Mouse (Mus musculus) kidney, adult 9 months (tissue): ENCODE data around the gene Epb41l4b.

Experiments
- DNase-seq: peaks from one replicate; pipeline ENCODE4 v3.0.0; 2022

Gene Epb41l4b

DNA sequence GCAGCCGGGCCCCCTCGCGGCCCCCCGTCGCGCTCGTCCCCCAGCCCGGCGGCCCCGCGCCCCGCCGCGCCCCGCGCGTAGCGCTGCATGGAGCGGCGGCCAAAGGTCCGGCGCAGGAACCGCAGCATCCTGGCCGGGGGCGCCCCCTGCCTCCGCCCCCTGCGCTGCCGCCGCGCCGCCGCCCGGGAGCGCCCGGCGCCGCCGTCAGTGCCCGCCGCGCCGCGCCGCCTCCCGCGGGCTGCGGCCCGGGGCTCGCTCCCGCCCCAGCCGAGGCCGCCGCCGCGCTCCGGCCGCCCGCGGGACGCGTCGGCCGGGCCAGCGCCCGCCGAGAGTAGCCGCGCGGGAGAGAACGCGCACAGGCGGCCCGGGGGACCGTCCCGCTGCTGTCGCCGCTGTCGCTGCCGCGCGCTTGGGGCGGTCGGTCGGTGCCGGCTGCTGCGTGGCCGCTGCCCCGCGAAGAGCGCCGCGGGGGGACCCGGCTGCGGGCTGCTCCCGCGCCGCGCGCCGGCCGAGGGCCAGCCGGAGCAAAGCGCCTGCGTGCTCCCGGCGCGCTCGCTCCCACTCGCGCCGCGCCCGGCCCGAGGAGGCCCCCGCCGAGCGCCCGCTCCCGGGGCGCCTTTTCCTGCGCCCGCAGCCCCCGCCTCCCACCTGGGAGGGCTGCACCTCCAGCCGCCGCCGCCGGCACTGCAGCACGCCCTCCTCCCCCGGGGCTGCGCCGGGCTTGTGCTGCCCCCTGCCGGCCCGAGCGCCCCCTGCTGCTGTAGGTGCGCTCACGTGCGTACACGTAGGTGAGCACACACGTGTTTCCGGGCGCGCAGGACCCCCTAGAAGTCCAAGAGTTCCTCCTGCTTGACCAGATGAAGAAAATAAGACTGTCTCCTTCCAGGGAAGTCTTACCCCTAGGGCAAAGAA lies at the start of gene Epb41l4b:
Epb41l4b (minus strand) TSS at position 412 of the 912 bp plus-strand sequence.
- DNase-seq, result peak; percentile 79

DNA sequence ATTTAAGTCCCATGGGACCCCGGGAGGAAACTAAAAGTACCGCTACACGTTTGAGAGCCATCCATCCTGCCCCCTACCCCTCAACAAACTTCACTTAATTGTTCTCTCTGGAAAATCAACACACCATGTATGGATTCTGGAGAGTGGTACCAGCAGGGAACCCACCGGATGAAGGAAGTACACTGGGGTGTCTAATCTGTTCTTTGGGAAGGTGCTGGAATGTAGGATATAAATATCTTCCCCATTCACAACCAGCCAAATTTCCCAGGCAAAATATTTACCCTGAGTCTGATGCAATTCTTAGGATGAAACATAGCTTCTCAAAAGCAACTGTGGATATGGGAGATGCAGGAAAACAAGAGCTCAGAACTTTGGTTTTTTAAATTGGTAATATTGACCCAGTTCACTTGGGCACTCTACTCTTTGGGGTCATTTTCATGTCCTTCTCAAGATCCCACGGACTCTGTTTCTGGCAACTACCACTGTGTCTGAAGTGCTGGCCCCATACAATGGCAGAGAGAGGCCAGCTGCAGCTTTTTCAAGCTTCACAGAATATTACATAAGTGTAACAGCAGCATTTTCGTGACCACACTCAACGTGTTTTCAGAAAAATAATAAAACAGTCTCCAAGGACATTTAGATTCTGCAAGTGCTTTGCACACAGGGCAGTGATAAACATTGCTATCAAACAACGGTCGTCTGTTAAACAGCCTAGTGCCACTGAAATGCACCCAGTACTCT lies 48.5 kb upstream of the Epb41l4b start:
- DNase-seq, result no peak

DNA sequence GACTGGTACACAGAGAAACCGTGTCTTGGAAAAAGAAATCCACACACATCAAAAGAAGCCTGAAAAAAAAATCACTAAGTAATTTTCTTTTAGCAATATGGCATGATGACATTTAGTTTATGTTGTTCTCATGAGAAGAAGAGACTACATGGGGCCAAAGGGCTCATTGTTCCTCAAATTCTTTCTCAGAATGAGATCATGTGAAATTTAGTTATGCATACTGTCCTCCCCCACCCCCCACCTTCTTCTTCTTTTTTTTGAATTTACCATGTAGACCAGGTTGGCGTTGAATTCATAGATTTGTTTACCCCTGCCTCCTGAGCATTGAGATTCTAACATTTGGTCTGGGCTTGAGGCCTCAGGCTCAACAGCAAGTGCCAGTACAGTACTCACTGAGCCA lies 46.6 kb upstream of the Epb41l4b start:
- DNase-seq, result no peak

DNA sequence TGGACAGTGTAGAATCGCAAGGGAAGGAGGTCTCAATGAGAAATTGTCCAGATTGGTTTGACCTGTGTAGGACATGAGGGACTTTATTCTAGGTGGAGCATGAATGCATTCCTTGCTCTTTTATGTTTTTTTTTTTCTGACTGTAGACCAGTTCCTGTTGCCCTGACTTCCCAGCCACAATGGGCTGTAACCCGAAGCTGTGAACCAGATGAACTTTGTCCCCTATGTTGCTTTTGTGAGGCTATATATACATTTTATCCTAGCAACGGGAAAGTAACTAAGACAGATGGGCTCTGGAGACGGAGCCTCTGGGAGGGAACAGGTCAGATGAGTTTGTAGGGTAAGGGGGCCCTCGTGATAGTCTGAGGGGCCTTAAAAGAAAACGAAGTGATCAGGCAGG lies 42.8 kb upstream of the Epb41l4b start:
- DNase-seq, result no peak

DNA sequence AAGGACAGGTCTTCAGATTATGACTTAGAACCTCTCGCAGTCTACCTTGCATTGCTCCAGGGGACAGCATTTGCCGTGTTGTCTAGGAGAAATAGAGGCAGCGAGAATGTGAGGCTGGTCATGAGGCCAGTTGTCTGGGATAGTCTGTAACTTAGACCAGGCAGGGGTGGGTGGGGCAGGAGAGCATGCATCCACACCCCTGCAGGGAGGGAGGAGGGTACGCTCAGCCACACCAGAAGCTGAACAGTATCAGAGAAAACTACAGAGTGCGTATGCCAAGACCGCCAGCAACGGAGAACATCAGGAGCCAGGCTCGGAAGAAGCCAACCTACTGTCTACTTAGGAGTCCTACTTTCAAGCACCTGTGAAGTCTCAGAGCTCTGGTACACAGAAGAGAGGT lies 42.2 kb upstream of the Epb41l4b start:
- no peak for DNase-seq

DNA sequence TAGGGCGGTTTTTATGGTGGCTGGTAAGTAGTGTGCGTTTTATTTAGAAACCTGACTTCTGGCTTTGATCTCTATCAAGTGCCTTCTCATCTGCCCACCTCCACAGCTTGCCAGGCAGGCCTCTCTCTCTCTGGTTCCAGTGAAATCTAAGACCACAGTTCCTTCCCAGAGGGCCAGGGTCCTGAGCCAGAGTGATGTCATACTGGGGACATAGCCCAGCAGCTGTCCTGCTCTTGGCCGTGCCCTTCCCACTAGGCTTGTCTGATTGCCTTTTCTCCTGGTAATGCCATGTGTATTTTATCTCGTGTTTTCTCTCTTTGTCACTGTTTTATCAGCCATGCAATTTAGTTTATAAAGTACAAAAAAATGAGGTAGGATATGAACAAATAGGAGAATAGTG lies 40.3 kb upstream of the Epb41l4b start:
- no peak for DNase-seq

DNA sequence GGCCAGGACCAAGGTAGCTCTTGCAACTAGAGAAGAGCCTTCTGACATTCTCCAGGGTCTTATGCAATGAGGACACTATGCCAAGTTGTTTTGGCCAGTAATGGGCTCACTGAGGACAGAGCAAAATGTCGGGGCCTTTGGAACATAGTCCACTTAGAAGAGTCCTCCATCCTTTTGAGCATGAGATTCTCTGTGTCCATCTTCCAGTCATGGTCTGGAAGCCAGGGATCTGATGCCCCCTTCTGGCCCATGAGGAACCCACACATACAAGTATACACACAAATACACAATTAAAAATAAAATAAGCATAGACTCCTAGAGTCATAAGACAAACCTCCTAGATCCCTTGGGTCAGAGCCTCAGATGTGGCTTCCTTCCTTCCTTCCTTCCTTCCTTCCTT lies 38.3 kb upstream of the Epb41l4b start:
- peak; percentile 45 for DNase-seq

DNA sequence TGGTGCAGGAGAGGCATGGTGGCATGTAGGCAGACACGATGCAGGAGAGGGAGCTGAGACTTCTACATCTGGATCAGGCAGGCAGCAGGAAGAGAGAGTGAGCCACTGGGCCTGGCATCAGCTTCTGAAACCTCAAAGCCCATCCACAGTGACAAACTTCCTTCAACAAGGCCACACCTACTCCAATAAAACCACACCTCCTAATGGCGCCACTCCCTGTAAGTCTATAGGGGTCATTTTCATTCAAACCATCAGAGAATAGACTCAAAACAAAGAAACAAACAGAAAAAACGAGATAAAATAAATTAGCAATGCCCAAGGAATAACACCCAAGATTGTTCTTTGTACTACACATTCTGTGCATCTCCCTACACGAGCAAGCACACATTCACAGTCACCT lies 35.6 kb upstream of the Epb41l4b start:
- DNase-seq, result no peak

DNA sequence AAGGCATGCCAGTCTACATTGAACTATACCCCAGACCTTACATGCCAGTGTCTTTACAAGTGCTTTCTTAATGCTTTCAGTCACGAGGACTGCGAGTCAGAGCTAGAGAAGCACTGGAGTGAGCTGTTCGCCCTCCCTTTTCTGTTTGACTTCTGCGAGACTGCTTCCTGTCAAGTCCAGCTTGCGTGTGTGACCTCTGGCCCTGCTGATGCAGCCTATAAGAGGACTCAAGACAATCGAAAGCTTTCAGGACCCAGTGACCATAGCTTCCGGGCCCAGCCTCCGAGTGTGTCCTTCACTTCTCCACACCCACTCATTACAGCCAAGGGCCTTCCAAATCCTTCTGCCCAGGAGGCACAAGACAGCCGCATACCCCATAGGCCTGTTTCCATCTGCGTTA lies 32.1 kb upstream of the Epb41l4b start:
- DNase-seq, result no peak

DNA sequence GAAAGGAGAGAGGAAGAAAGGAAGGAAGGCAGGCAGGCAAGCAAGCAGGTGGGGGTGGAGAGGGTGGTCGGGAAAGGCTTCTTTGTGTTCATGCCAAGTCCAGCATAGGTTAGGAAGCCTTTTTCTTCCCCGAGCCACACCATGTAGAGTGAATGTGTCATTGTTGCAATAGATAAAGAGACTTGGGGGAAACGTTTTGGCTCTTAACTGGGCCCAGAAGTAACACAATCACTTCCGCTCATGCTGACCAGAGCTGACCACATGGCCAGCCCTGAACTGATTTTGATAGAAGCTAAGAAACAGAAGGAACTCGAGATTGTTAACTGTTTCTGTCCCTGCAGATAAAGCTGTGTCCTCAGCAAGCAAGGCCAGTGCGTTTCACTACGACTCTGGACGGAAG lies 29.6 kb upstream of the Epb41l4b start:
- no peak for DNase-seq

DNA sequence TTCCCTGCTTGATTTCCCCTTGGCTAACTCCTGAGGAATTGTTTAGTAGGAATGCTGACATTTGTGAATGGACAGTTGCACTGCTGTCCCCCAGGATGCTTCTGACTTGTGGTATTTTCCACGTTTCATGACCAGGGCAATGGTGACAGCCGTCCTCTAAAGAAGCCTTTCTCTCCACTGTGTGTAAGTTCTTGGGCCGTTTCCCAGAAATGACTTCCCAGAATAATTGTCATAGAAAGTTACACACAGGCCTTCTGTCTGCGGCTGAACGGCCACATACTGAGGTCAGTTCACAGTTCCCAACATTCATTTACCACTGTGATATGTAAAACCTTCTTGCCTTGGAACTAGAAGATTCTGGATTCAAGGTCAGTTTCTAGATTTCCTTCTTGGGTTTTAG lies 28.6 kb upstream of the Epb41l4b start:
- DNase-seq, result peak; percentile 20

DNA sequence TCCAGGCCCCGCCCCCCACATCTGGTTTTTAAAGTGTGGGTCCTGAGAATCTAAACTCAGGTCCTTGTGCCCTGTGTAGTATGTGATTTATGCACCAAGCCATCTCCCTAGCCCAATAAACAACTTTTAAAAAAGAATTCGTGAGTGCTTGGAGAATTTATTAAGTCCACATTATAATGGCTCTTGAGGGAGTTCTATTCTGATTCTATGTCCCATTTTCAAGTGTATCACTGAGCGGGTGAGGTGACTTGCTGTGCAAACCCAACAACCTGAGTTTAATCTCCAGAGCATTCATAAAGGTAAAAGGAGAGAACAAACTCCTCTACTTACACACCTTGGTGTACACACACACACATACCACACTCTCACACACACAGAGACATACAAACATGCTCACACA lies 25.4 kb upstream of the Epb41l4b start:
- DNase-seq, result no peak

DNA sequence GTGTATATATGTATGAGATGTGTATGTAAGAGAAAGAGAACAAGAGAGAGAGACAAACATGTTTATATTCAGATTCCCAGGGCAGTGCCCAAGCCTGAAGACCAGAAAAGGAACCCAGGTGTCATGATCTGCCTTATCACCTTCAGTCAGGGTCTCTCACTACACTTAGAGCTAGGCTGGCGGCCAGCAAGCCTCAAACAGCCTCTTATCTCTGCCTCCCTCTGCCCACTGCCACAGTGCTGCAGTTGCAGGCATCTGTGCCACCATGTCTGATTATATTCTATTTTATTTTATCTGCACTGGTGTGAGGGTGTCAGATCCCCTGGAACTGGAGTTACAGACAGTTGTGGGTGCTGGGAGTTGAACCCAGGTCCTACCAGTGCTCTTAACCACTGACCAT lies 25.0 kb upstream of the Epb41l4b start:
- DNase-seq, result no peak

DNA sequence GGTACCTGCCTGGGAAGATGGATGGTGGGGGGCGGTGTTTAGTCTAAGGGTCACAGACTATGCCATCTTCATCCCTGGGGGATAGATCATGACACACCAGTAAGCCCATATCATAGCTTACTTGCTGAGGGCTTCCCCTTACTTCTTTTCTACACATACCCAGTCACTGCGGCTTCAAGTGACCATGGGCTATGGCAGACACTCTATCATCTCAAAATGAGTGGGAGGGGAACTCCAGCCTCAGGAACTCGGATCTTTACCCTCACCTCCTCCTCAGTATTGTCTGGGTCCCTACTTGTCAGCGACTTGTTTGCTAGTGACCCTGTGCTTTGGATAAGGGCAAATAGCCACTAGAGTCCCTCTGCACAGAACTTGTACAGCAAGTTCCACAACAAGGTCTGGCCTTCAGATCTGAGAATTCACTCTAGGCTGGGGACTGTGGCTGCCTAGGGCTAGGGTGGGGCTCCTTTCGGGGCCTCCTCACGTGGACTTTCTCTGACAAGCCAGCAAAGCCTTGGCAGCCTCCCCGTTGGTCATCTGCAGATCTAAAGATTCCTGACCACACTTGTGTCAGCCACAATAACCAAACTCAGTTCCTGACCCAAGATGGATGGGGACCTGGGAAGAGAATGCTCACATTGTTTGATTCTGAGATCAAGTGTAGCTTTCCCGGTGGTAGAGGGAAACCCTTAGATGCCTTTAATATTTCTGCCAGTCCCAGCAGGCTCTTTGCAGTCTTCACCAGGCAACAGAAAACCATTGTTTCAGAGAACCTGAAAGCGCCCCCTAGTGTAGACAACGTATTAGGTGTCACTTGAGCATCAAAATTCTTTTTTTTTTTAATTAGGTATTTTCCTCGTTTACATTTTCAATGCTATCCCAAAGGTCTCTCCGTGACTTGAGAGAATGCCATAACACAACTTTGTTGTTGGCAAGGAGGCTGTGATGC lies 24.0 kb upstream of the Epb41l4b start:
- peak; percentile 33 for DNase-seq

DNA sequence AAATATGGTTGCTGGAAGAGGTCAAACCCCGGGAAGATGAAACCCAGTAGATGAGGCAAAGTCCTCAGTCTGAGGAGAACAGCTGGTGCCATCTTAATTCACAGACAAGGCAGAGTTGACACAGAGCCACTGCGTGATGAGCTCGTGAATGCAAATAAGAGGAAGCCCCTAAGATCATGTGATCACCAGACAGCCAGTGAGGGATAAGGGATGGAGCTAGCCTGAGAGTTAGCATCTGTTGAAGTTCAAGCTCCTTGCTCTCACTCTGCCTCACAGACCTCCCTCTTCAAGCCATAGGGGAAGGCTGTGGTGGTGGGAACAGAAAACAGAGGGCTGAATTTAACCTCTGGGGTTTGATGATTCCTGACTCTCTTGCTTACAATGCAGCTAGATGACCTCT lies 22.4 kb upstream of the Epb41l4b start:
- no peak for DNase-seq

DNA sequence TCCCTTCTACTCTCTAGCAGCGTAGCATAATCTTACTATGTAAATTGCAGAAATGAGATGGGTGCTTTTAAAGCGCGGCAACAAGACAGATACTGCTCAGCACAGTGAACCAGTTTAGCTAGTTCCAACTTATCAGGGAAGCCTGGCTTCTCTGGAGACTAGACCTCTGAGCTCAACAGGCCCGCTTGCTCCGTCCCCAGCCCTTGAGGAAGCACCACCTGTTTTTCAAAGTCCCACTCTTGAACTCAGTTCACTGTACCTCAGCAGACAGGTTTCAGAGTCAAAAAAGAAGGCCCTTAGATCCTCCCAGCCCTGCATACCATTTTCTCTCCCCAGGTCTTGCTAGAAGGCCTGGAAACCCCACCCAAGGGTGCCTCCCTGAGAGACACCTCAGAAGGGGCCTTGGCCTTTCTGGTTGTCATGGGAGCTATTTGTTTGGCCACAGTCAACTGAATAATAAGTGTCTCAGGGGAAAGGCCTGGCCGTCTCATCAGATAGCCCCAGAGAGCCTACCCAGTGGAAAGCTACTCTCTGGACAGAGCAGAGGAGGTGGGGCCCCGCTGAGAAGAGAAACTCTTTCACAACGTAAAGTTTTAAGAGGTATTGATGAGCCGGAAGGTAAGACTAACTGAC lies 21.5 kb upstream of the Epb41l4b start:
- no peak for DNase-seq

DNA sequence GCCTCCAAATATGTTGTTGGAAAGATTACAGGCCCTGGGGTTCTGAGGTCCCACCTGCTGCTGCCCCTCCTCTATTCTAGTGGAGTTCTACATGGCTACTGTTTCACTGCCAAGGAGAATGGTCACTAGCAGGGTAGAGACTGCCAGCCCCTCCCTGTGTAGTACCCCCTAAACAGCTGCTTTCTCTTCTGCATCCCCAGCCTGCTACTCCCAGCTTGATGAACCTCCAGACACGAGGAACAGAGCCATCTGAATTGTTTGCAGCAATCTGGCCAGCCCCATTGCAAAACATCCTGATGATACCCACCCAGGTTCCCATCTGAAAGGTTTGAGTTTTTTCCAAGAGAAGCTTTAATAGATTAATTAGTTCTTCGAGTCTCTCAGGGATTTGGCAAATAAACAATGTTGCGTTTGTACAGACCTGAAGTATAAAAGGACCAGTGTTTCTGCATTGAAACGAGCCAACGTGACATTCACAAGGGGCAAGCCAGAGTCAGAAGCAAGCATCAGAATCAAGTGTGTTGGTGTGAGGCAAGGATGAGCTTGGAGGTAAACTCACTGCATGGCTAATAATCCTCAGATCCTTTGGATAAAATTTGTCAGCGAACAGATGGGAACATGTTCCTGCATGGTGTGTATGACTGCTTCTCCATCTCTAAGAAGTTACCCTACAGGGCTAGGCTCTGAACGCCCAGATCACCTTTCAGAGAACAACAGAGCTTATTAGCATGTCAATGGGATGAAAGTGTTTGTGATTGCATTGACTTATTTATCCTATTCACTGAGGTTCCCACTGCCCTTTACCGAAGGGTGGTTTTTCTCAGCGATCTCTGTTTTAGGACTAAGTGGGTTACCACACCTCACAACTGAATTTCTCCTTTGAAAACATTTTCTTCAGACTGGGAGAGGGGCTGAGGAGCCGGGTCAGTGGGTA lies 19.8 kb upstream of the Epb41l4b start:
- DNase-seq, result no peak

DNA sequence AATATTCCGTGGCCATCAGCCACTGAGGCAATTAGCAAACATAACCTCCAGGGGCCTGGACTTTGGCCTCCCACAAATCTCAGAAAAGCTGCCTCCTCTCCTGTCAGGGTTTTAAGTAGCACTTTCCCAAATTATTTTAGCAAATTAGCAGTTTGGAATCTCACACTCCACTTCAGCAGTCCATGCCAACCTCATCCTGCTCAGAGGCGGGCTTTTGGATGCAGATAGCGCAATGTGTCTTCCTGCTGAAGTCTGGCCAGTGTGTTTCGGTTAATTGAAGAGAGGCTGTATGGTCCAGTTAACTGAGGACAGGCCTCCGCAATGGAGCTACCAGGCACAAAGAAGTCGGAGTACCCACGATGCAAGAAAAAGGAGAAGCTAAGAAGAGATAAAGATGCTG lies 17.3 kb upstream of the Epb41l4b start:
- no peak for DNase-seq

DNA sequence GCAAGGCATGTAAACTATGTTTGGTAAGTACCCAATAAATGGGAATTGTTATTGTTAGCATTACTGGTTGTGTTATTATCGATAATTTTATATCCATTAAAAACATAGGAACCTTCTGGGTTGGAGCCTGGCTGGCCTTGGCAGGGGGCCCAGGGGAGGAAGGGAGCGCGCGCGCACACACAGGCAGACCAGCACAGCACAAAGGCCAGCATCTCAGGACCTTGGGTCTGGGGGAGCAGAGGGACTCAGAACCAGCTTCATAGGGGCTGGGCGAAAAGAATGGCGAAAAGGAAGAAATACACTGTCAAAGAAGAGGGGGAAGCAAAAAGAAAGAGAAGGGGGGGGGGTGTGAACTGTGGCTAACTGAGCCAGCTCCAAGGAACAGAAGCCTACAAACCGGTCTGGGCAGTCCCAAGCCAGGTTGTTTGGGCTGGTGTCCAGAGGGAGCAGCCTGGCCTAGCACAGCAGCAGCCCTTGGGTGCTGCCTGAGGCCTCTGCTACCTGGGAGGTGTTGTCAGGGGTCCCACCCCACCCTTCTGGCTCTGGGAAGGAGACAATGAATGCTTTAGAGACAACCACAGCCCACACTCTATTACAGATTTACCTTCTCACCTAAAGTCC lies 13.4 kb upstream of the Epb41l4b start:
- DNase-seq, result peak; percentile 70

DNA sequence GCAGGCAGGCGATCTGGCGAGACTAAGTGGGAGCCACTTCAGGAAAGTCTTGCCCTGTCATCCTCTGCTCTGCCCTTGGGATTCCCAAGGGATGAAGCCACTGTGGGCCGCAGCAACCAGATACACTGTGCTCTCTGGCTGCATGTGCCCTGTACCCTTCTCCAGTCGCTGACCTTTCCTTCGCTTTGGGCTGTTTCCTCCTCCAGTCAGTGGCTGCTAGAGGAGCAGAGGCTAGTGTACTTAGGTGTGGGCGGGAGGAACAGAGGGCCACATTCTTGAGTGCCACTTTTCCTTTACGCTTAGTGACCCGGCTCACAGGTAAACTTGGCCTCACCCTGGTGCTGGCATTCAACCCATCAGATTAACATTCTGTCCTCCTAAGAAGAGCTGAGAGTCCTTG lies 10.6 kb upstream of the Epb41l4b start:
- DNase-seq, result peak; percentile 51
